7 mouse cellular contexts compared by ENCODE assay signal in the genomic region with DNA sequence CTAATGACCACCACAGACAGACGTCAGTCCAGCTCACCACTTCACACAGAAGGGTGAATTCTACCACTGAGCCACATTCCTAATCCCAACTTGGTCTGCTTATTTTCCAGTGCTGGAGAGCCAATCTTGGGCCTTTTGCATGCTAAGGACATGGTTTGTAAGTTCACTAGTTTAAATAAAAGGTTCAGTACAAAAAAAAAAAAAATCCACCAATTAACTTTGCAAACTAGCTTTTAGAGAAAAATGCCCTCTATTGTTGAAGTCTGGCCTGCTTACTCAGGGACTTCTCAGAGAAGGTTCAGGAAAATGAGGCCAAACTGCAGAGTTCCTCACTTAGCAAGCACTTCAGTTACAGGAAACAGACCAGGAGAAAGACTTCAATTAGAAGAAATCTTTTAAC. TPM values are rescaled to one million over a fixed set of nuclear protein-coding genes. Genes with fewer than 3 reads are reported as not detected.
DNase-seq lines count a peak whose midpoint lies in the region; ATAC-seq and TF ChIP-seq lines count a peak whose summit lies in the region.

No protein-coding gene starts in this region.

- no peak for TF ChIP-seq CTCF in liver, adult 2 months (IDR thresholded peaks at IDR 0.05; ENCODE audit: low read depth, low read length)

- 28% methylated on average over 1 of the region's 1 CpGs for WGBS in liver, adult 2 months
- 44% methylated on average over 1 of the region's 1 CpGs for WGBS in embryonic facial prominence, embryonic 11.5 days
- WGBS in intestine, embryonic 14.5 days = 68% methylated on average over 1 of the region's 1 CpGs
- WGBS in neural tube, embryonic 14.5 days = 62% methylated on average over 1 of the region's 1 CpGs

- H3K79me2 ChIP-seq in liver, adult 2 months (ENCODE audit: control insufficient read depth, insufficient read depth, low read length) = peaks cover 8% of the 10 kb centered on the region

- peak overlapping the region; percentile 100 for H3K27ac ChIP-seq in liver, adult 2 months (replicated peaks; ENCODE audit: insufficient read depth, low read depth, low read length)
- H3K27ac ChIP-seq in embryonic facial prominence, embryonic 11.5 days (replicated peaks; ENCODE audit: low read depth, low read length) = no peak overlapping the region
- no peak overlapping the region for H3K27ac ChIP-seq in intestine, embryonic 14.5 days (ENCODE audit: low read depth)
- no peak overlapping the region for H3K27ac ChIP-seq in neural tube, embryonic 14.5 days (ENCODE audit: low read depth, low read length)

- H3K9ac ChIP-seq in liver, adult 2 months (ENCODE audit: low read depth, low read length) = peak overlapping the region; percentile 67
- no peak overlapping the region for H3K9ac ChIP-seq in embryonic facial prominence, embryonic 11.5 days (replicated peaks; ENCODE audit: low read length)
- peak overlapping the region; percentile 49; the same call in 1 of the 2 replicates for H3K9ac ChIP-seq in intestine, embryonic 14.5 days (ENCODE audit: low read length)
- no peak overlapping the region for H3K9ac ChIP-seq in neural tube, embryonic 14.5 days (replicated peaks; ENCODE audit: low read depth, low read length)

- peak; percentile 57 for DNase-seq in liver, adult 2 months (ENCODE audit: extremely low read depth, low read depth, low spot score)
- no peak for DNase-seq in liver
- no peak for DNase-seq in embryonic facial prominence, embryonic 11.5 days (ENCODE audit: low spot score)
- no peak for DNase-seq in intestine, embryonic 14.5 days (ENCODE audit: low spot score)
- no peak for DNase-seq in thymus, adult 18-20 months
- no peak for DNase-seq in spleen, postnatal 10 days (ENCODE audit: low spot score in 2 of 2)

- no peak for TF ChIP-seq POLR2A in liver, adult 2 months (IDR thresholded peaks at IDR 0.05; ENCODE audit: extremely low read depth, insufficient read depth, low read length)

- peaks cover 17% of the 10 kb centered on the region for H3K4me1 ChIP-seq in liver, adult 2 months (ENCODE audit: control insufficient read depth, insufficient read depth, low read length)
- no peaks in the 10 kb centered on the region; the same call in 1 of the 2 replicates for H3K4me1 ChIP-seq in embryonic facial prominence, embryonic 11.5 days (ENCODE audit: control insufficient read depth, insufficient read depth, low read length)
- no peaks in the 10 kb centered on the region for H3K4me1 ChIP-seq in intestine, embryonic 14.5 days (replicated peaks; ENCODE audit: control insufficient read depth, insufficient read depth, low read length)
- 0 out of 2 replicates have a peak, but pooled peaks cover 4% of the 10 kb centered on the region for H3K4me1 ChIP-seq in neural tube, embryonic 14.5 days (ENCODE audit: control insufficient read depth, insufficient read depth, low read length)

- no peaks in the 10 kb centered on the region for H3K27me3 ChIP-seq in liver, adult 2 months (ENCODE audit: control insufficient read depth, insufficient read depth, low read length)
- H3K27me3 ChIP-seq in embryonic facial prominence, embryonic 11.5 days (ENCODE audit: control insufficient read depth, insufficient read depth, low read length) = no peaks in the 10 kb centered on the region
- H3K27me3 ChIP-seq in intestine, embryonic 14.5 days (replicated peaks; ENCODE audit: control insufficient read depth, insufficient read depth, low read length) = no peaks in the 10 kb centered on the region
- H3K27me3 ChIP-seq in neural tube, embryonic 14.5 days (ENCODE audit: control insufficient read depth, insufficient read depth, low read length) = no peaks in the 10 kb centered on the region

- ATAC-seq in embryonic facial prominence, embryonic 11.5 days (replicated peaks; ENCODE audit: insufficient number of reproducible peaks, low FRiP score, low TSS enrichment, low read depth) = no peak
- ATAC-seq in intestine, embryonic 14.5 days (replicated peaks; ENCODE audit: low FRiP score, low TSS enrichment, low read depth) = no peak
- no peak for ATAC-seq in neural tube, embryonic 14.5 days (ENCODE audit: low read depth)

- no peaks in the 10 kb centered on the region for H3K36me3 ChIP-seq in liver, adult 2 months (ENCODE audit: control insufficient read depth, insufficient read depth, low read length)
- H3K36me3 ChIP-seq in embryonic facial prominence, embryonic 11.5 days (replicated peaks; ENCODE audit: control insufficient read depth, insufficient read depth, low read depth, low read length) = no peaks in the 10 kb centered on the region
- 0 out of 2 replicates have a peak, but pooled peaks cover 3% of the 10 kb centered on the region for H3K36me3 ChIP-seq in intestine, embryonic 14.5 days (ENCODE audit: control insufficient read depth, insufficient read depth, low read length)
- no peaks in the 10 kb centered on the region for H3K36me3 ChIP-seq in neural tube, embryonic 14.5 days (ENCODE audit: control insufficient read depth, insufficient read depth, low read length)

- H3K9me3 ChIP-seq in embryonic facial prominence, embryonic 11.5 days (replicated peaks; ENCODE audit: control insufficient read depth, low read length) = no peaks in the 10 kb centered on the region
- H3K9me3 ChIP-seq in intestine, embryonic 14.5 days (ENCODE audit: control insufficient read depth, low read length) = 0 out of 2 replicates have a peak, but pooled peaks cover 9% of the 10 kb centered on the region
- peaks cover 6% of the 10 kb centered on the region; the same call in 1 of the 2 replicates for H3K9me3 ChIP-seq in neural tube, embryonic 14.5 days (ENCODE audit: control insufficient read depth, low read length)

- H3K4me2 ChIP-seq in embryonic facial prominence, embryonic 11.5 days (ENCODE audit: low read depth, low read length) = peak overlapping the region; percentile 77; the same call in 1 of the 2 replicates
- peak overlapping the region; percentile 70 for H3K4me2 ChIP-seq in intestine, embryonic 14.5 days (ENCODE audit: low read length)
- H3K4me2 ChIP-seq in neural tube, embryonic 14.5 days (ENCODE audit: low read depth, low read length) = peak overlapping the region; percentile 96

- peak overlapping the region; percentile 93 for H3K4me3 ChIP-seq in liver, adult 2 months (ENCODE audit: insufficient read depth, low read depth, low read length)
- H3K4me3 ChIP-seq in embryonic facial prominence, embryonic 11.5 days (ENCODE audit: low read depth, low read length) = no peak overlapping the region
- peak overlapping the region; percentile 52 for H3K4me3 ChIP-seq in intestine, embryonic 14.5 days (ENCODE audit: low read depth, low read length)
- H3K4me3 ChIP-seq in neural tube, embryonic 14.5 days (ENCODE audit: low read depth, low read length) = no peak overlapping the region

RNA-seq across cellular contexts. Expression of a gene that starts 1.4 kb away (rescaled TPM):
- 122 and 144 TPM in 2 replicates for total RNA-seq in liver, adult 2 months (2014; rRNA removed)
- polyA plus RNA-seq in liver, adult 2 months (2012; rRNA removed) = 187 and 252 TPM in 2 replicates
- polyA plus RNA-seq in embryonic facial prominence, embryonic 11.5 days (2014; fragmentation: Nextera tagmentation; extraction: Ambion mirVana) = 6.7 and 9.3 TPM in 2 replicates
- polyA plus RNA-seq in intestine, embryonic 14.5 days (2014; fragmentation: Nextera tagmentation; extraction: Ambion mirVana) = 31.4 and 37.9 TPM in 2 replicates
- polyA plus RNA-seq in neural tube, embryonic 14.5 days (2014; fragmentation: Nextera tagmentation; extraction: Ambion mirVana) = 8.2 and 10.4 TPM in 2 replicates

Comparison
In these comparisons a context has a peak if more than half of its experiments do, and no peak if none do; other contexts are left out.
1. H3K4me3 ChIP-seq: peak in liver, adult 2 months (single experiment) and intestine, embryonic 14.5 days (single experiment); none in embryonic facial prominence, embryonic 11.5 days (single experiment) and neural tube, embryonic 14.5 days (single experiment).
2. H3K9ac ChIP-seq: peak in liver, adult 2 months (single experiment) and intestine, embryonic 14.5 days (single experiment); none in embryonic facial prominence, embryonic 11.5 days (single experiment) and neural tube, embryonic 14.5 days (single experiment).
3. Peak in every context shown above with its lines, with median percentiles within 50 percentile points of each other: H3K4me2 ChIP-seq.